Mouse (Mus musculus): ENCODE measurements at regions not wholly inside any gene's neighbourhood (a gene's known extent, or its start where the extent isn't known, plus 50 kb on each side); places are given as distances from the start of the nearest gene placed in this dataset.

GRCm38 (mm10) chr13:37468304-37469178 is 123.5 kb downstream of the Ly86 start:
- DNase-seq: no peak

DNA sequence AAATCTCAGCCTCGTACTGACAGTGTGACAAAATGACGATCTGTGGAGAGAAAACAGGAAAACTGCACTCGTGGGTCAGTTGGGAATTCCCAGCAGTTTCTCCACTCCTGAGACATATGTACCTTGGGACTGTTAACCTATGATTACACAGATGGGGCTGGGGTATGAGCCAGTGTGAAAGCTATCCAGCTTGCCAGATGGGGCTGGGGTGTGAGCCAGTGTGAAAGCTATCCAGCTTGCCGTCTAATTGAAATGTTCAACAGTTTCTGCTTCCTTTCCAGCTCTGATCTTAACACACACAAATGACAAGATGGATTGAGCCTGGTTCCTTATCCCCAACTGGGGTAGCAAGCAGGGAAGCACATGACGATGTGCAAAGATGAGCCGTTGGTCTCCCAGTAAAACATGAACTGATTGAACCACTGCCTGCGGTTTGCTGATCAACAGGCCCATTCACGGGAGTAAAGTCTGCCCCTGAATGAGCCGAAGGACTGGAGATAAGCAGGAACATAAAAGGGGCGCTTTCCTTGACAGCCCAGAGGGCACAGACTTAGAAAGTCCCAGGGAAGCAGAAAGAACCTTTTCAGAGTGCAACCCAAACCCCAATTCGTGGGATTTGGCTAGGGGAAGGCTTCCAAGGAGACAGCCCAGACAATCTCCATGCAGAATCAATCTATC is 125.4 kb downstream of the Ly86 start:
- DNase-seq: no peak

DNA sequence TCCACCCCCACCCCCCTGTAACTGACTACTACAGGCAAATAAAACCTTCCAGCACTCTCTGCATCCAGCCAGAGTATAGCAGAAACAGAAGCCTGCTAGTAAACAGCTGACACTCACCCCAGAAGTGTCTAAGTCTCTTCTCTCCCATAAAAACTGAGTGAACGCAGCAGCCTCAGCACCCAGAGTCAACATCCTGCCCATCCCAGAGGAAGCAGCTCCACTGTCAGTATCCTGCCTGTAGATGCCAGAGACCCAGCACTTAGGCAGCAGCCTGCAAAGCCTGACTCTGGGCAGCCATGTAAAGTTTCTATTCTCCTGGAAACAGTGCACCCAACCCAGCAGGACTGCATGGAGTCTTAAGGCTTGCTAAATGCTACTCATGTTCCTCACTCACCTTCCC is 128.4 kb downstream of the Ly86 start:
- no peak for DNase-seq

- DNase-seq: no peak
Observed at GRCm38 (mm10) chr13:37475804-37476203, 130.8 kb downstream of the Ly86 start.

GRCm38 (mm10) chr13:37476256-37477053 is 131.4 kb downstream of the Ly86 start:
- DNase-seq: no peak

DNA sequence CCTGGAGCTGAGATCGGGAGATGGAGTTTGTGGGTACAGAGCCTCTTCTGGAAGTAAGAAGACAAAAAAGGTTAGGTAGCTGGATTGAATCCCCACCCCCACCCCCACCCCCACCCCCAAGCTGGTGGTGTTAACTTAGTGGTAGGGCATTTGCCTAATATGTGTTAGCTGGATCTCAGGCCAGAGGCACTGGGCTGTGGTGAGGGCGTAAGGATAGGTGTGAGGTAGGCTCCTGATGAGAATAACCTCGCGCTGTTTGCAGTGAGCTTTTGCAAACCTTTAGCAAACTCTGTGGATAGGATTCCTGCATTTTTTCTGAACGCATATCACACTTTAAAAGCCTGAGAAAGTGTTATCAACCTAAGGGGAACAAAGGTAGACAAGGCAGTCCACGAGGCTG is 132.3 kb downstream of the Ly86 start:
- DNase-seq: no peak

DNA sequence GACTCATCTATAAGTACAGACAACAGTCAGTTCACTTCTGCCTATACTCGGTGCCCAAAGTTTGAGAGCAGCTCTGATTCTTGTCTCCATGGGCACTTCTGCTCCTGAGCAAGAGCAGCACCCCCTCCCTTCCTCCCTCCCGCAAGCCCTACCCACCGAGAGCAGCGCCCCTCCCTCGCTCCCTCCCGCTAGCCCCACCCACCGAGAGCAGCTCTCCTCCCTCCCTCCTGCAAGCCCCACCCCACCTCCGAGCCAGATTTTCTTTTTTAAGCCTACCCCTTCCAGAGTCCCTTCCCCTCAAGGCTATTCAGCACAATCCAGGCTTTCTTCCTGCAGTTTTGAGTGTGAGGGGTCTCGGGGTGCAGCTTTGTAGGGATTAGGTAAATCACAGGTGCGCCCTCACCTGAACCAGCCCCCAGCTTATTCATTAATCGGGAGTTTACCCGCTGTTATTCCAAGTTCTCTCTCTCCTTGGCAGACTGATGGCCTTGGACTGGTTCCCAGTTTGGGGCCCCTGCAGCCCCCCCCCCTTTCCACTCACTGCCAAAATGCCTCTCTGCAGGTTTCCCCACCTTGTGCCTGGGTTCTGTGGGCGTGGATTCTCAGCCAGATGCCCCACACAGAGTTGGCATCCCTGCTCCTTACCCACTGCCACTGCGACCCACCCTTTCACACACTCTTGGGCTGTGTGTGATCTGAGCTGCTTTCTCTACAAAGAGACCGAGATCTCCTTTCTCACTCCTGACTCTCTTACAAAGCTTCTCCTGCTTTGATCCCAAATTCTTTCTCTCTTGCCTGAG is 132.9 kb downstream of the Ly86 start:
- DNase-seq: no peak

DNA sequence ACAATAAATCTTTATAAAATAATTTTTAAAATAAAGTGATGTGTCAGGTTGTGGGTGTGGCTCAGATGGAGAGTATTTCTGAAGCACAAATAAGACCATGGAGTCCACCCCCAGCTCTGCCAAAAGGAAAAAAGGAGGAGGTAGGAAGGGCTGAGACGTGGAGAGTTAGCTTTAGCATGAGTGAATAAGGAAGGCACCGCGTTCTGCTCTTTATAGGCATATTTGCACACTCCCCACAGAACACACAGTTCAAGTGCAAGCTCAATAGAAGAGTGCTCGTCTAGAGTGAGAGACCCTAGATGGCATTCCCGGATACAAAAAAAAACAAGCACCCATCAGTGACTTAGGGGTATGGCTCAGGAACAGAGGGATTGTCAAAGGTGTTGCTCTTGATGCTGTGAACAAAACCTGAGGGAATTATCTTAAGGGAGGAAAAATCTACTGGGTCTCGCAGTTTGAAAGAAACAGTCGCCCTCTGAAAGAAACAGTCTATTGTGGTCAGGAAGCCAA is 134.2 kb downstream of the Ly86 start:
- DNase-seq: no peak

GRCm38 (mm10) chr13:37481514-37481913 is 136.5 kb downstream of the Ly86 start:
- DNase-seq: no peak

- no peak for DNase-seq
Observed at GRCm38 (mm10) chr13:37482038-37482437, 137.0 kb downstream of the Ly86 start.

- DNase-seq: peak; percentile 24 to 37
Observed at GRCm38 (mm10) chr13:37482589-37482988, 137.6 kb downstream of the Ly86 start.

DNA sequence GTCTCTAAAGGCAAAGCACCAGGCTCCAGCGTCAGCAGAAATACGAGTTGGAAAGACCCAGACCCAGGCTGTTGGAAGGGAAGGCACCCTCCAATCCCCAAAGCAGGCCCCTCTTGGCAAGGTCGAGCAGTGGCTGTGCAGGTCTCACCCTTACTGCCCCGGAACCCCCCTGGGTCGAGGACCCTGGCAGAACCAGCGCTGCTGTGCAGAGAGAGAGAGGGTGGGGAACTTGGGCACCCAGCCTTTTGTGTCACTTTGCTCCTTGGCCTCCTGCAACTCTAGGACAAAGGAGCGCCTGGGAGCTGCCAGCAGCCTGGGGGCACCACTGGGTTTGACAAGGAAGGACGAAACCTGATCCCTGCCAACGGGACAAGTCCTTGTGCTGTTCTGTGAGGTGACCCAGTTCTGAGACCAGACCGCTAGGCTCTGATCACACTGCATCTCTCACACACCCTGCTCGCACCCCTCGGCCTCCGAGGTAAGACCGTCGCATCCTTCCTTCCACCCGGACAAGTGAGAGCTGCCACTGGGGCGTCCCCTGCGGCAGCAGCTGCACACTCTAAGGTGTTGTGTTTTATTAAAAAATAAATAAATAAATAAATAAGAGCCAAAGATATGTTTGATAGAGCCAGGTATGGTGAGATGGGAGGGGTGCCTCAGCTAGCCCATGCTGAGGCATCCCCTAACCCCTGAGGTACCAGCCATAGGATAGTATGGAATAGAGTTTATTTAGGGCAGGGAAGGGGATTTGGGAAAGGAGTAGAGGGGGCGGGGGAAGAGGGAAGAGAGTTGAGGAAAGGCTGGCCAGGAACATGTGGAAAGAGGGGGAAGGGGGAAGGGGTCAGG is 138.2 kb downstream of the Ly86 start:
- DNase-seq: no peak

- no peak for DNase-seq
Observed at GRCm38 (mm10) chr13:37484631-37485030, 139.6 kb downstream of the Ly86 start.

DNA sequence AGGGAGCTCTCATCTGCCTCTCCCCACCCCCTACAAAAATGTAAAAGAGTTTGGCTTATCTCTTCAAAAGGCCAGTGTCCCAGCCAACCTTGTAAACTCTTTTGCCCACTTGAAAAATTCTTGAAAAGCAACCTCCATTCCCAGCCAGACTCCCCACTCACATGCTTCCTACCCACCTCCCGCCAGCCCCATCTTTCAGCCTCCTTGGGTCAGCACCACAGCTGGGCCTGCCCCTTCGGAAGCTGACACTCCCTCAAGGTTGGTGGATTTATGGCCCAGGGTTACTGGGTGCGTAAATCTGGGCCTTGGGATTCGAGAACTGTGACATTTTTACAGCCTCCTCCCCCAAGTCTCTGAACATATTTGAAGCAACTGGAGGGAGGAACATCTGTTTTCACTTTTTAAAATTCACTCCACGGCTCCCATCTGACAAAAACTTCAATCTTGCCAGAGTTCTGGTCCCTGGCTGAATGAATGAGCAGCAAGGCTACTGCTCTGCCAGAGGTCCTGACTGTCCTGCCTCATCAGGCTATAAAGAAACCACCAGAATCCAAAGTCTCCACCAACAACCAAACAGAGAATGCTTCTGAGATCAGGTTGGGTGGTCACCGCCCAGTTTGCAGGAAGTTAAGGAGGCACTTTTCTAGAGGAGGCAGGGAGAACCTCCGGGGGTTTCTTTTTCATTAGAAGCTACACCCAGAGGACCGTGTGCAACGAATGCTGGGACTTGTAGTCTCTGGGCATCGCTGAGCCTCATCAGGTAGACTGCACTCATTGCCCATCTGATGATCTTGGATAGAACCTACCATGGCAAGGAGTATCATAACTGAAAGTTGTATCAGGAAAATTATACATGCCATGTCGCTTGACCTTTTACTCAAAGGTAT is 147.3 kb downstream of the Ly86 start:
- DNase-seq: no peak

DNA sequence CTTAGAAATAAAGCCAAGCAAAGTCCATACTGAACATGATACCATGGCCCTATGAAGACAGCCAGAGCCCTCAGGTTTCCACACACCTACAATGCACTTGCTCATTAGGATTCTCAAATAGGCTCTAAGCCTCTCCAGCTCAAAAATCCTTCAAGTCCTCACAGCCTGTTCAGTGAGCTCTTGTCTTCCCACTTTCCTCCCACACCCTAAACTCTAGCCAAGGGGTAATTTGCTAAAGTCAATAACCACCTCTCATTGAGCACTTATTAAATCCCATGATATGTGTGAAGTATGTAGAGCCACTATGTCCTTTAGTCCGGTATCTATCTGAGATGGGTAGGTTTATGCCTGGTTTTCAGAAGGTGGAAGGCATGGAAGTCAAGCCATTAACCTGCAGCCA is 148.3 kb downstream of the Ly86 start:
- no peak for DNase-seq

DNA sequence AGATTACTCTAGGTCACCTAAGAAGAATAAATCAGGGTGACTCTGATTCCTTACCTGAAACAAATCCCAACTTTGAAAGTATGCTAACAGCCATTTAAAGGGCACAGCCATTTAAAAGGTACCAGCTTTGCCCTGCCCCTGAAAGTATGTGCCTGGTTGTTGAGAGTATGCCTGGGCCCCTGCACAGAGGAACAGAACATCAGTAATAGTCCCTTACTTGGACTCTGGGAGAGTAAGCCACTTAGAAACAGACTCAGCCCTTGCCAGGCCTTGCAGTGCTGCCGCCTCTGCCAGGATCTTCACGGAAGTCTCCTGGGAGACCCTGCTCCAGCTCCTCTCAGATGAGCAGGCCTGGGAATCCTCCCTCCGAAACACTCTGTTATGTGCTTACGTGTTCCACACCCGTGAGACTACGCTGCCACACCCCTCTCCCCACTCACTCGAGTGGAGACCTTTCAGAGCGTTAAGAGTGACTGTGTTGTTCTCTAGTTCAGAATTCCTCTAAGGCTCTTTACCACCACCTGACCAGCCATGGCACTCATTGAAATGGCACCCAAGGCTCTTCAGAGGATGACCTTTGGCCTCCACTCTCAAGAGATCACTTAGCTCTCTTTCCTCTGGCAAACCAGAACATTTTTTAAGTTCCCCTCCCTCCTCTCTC is 150.4 kb downstream of the Ly86 start:
- DNase-seq: no peak

- DNase-seq: no peak
Observed at GRCm38 (mm10) chr13:37497986-37498385, 153.0 kb downstream of the Ly86 start.

DNA sequence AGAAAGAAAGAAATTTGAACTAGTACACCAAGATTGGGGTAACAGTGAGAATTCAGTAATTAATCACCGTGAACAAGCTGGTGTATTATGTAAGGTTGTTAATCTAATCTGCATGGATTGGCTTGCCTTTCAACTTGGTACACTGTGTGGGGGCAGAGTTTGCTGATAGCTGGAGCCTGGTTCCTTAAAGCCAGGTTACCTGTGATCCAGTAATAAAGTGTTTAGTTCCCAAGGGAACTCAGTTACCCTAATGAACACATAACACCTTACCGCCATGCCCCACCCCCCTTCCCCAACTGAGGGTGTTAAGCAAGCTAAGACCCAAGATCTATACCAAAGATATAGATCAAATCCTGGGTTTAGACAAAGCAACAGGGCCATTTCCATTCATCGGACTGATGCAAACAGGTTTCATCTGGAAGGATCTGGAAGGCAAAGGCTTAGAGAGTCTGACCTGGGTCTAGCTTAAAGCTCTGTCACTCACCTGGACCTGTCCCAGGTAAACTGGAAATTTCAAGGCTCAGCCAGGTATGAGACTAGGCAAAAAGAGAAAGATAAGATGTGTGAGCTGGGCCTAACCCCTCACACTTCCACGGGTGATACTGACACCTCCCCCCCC is 155.8 kb downstream of the Ly86 start:
- DNase-seq: no peak

- DNase-seq: no peak
Observed at GRCm38 (mm10) chr13:37503449-37503848, 158.4 kb downstream of the Ly86 start.
